Mouse (Mus musculus) 416B (cell line): ENCODE measurements at regions not wholly inside any gene's neighbourhood (a gene's known extent, or its start where the extent isn't known, plus 50 kb on each side); places are given as distances from the start of the nearest gene placed in this dataset.
A peak's percentile ranks its signal among the peaks of the same experiment; 100 is the strongest.
"Not testable (repeated sequence)": the region's sequence is repeated elsewhere in the genome, so short reads cannot be mapped to it uniquely, and the experiment has no call there.

Experiments
- DNase-seq: peaks from one replicate; pipeline ENCODE4 v3.0.0; 2011; ENCODE audit warnings: low read depth

- DNase-seq: no peak
These were observed 167.9 kb downstream of the Basp1 start for GRCm38 (mm10) chr15:25245631-25246030.

GRCm38 (mm10) chr15:25237665-25238664 lies 175.6 kb downstream of the Basp1 start:
- DNase-seq: no peak

- DNase-seq: no peak
These were observed 177.3 kb downstream of the Basp1 start for GRCm38 (mm10) chr15:25236191-25236723.

GRCm38 (mm10) chr15:25234064-25234700 lies 179.4 kb downstream of the Basp1 start:
- DNase-seq: no peak

GRCm38 (mm10) chr15:25230213-25230612 lies 183.4 kb downstream of the Basp1 start:
- DNase-seq: no peak

- DNase-seq: no peak
These were observed 183.8 kb downstream of the Basp1 start for GRCm38 (mm10) chr15:25229807-25230206.

GRCm38 (mm10) chr15:25227496-25227895 lies 186.1 kb downstream of the Basp1 start:
- DNase-seq: peak; percentile 86

GRCm38 (mm10) chr15:25225936-25226335 lies 187.6 kb downstream of the Basp1 start:
- DNase-seq: no peak

- DNase-seq: peak; percentile 35
These were observed 188.1 kb downstream of the Basp1 start for GRCm38 (mm10) chr15:25225431-25225830.

- DNase-seq: no peak
These were observed 191.8 kb downstream of the Basp1 start for GRCm38 (mm10) chr15:25221749-25222148.

- DNase-seq: no peak
These were observed 197.2 kb downstream of the Basp1 start for GRCm38 (mm10) chr15:25216375-25216774.

GRCm38 (mm10) chr15:25202097-25202496 lies 211.5 kb downstream of the Basp1 start:
- peak; percentile 61 for DNase-seq

GRCm38 (mm10) chr15:25200249-25200648 lies 213.3 kb downstream of the Basp1 start:
- not testable (repeated sequence) for DNase-seq

- no peak for DNase-seq
These were observed 225.7 kb downstream of the Basp1 start for GRCm38 (mm10) chr15:25187881-25188326.

- no peak for DNase-seq
These were observed 240.8 kb downstream of the Basp1 start for GRCm38 (mm10) chr15:25172755-25173154.

- DNase-seq: no peak
These were observed 267.2 kb downstream of the Basp1 start for GRCm38 (mm10) chr15:25146371-25146770.

GRCm38 (mm10) chr15:25144228-25144627 lies 269.3 kb downstream of the Basp1 start:
- DNase-seq: peak; percentile 55

- peak; percentile 7 for DNase-seq
These were observed 273.0 kb downstream of the Basp1 start for GRCm38 (mm10) chr15:25140389-25141181.

GRCm38 (mm10) chr15:25137091-25137490 lies 276.5 kb downstream of the Basp1 start:
- DNase-seq: no peak

GRCm38 (mm10) chr15:25135471-25136262 lies 277.9 kb downstream of the Basp1 start:
- DNase-seq: peak; percentile 32

GRCm38 (mm10) chr15:25130096-25130495 lies 283.5 kb downstream of the Basp1 start:
- DNase-seq: no peak
